Mouse (Mus musculus) T-helper 17 cell (primary cell): ENCODE measurements around the gene Nms.

Source experiments
- in situ Hi-C, 2 experiments: fragments of 300-600 bp; cut with MboI, MseI; formaldehyde crosslinking; loops; 1 replicate in 1 of 2; 2 replicates in 1 of 2; pipeline ENCODE4 v1.15.1; 2025; ENCODE audit warnings: high pct_unique_total_duplicates in 2 of 2

Gene Nms

DNA sequence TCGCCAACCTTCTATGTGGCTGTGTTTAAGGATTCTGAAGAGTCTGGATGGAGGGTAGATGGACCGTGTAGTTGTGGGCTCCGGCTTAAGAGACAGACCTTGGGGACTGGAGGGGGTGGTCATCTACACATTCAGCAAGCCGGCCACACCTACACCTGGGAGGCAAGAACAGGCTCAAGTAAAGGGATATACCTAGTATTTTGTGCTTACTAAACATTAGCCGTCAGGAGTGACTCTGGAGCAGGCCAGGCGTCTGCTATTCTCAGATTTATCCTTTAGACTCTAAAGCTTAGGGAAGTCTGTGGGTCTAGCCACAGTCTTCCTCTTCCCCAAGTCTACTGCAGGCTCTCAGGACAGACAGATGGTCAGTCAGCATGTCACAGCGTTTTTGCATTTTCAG lies 49.4 kb downstream of the Nms start:
- in situ Hi-C loops: no loop called here

DNA sequence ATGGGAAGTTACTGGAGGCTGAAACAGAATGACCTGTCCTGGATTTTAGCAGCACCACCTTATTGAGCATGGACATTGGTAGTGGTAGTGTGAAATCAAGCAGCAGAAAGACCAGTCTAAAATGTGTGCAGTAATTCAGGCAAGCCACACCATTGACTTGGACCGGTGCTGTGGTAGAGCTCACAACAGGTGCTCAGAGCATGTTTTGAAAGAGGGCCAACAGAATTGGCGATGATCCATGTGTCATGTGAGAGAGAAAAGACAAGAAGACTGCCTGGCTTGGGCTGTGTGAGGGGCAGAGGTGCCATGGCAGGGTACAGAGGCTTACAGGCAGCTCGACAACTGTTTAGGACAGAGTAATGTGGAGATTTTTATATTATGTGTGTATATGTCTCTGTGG lies 53.4 kb downstream of the Nms start:
- in situ Hi-C loops: no loop called here
